9 mouse cellular contexts compared by ENCODE assay signal in the genomic region with DNA sequence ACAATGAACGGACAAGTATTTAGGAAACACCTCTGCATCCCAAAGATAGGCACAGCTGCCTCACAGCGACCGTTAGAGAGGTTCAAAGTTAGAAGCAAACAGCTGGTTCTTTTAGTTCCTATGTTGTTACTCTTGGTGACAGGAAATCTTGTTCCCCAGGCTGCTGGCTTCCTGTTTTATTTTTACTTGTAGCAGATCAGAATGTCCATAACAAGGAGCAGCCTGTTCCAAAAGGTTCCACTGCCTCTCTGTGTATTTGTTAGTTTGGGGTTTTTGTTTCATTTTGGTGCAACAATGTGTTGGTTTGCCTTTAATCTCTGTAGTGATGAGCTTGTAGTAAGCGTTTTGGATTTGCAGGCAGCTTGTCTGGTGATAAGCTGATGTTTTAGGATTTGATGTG. TPM values are rescaled to one million over a fixed set of nuclear protein-coding genes. Genes with fewer than 3 reads are reported as not detected.
A peak's percentile ranks its signal among the peaks of the same experiment; 100 is the strongest.
DNase-seq lines count a peak whose midpoint lies in the region; ATAC-seq lines count a peak whose summit lies in the region.
"Had no signal": no experiment of that assay in that cellular context is flagged by ENCODE, and none has a peak within 500 bp of the region (broad histone marks: within the 10 kb centered on the region; RNA-seq: fewer than 3 reads in every experiment).

No protein-coding gene starts in this region.

- H3K4me2 ChIP-seq in kidney, embryonic 14.5 days (replicated peaks; ENCODE audit: low read depth, low read length), result peak overlapping the region; percentile 19
- H3K4me2 ChIP-seq in intestine, embryonic 16.5 days (ENCODE audit: low read depth, low read length), result peak overlapping the region; percentile 39; the same call in 1 of the 2 replicates

- no peaks in the 10 kb centered on the region for H3K9me3 ChIP-seq in kidney, embryonic 14.5 days (ENCODE audit: control insufficient read depth, low read length)
- no peaks in the 10 kb centered on the region for H3K9me3 ChIP-seq in intestine, embryonic 16.5 days (ENCODE audit: control insufficient read depth, low read length)

- no peak for DNase-seq in kidney, adult 8-10 months
- peak; percentile 59 for DNase-seq in T-cell, adult 2 months (ENCODE audit: low spot score)
- DNase-seq in skeletal muscle tissue, adult 2 months (ENCODE audit: low read depth, low spot score), result peak; percentile 58
- no peak for DNase-seq in ovary, postnatal 36 days (ENCODE audit: low spot score)
- DNase-seq in adrenal gland, postnatal 36 days, result no peak
- DNase-seq in layer of hippocampus, postnatal 36 days, result no peak

- peaks cover 33% of the 10 kb centered on the region for H3K4me1 ChIP-seq in kidney, embryonic 14.5 days (ENCODE audit: control insufficient read depth, insufficient read depth, low read length)
- H3K4me1 ChIP-seq in intestine, embryonic 16.5 days (ENCODE audit: control insufficient read depth, insufficient read depth, low read length), result peaks cover 56% of the 10 kb centered on the region

- no peak for ATAC-seq in kidney, embryonic 14.5 days (ENCODE audit: low FRiP score, low TSS enrichment)
- no peak for ATAC-seq in intestine, embryonic 16.5 days
- ATAC-seq: Patski had no signal

- no peak overlapping the region for H3K9ac ChIP-seq in kidney, embryonic 14.5 days (ENCODE audit: low read depth, low read length)
- no peak overlapping the region for H3K9ac ChIP-seq in intestine, embryonic 16.5 days (ENCODE audit: low read depth, low read length)

- H3K27me3 ChIP-seq in kidney, embryonic 14.5 days (ENCODE audit: control insufficient read depth, insufficient read depth, low read length), result no peaks in the 10 kb centered on the region
- H3K27me3 ChIP-seq in intestine, embryonic 16.5 days (replicated peaks; ENCODE audit: control insufficient read depth, insufficient read depth, low read length), result no peaks in the 10 kb centered on the region
- H3K27me3 ChIP-seq: Patski had no signal

- H3K4me3 ChIP-seq in kidney, embryonic 14.5 days (ENCODE audit: low read length), result no peak overlapping the region
- no peak overlapping the region for H3K4me3 ChIP-seq in intestine, embryonic 16.5 days (ENCODE audit: low read length)

- peaks cover 23% of the 10 kb centered on the region for H3K36me3 ChIP-seq in kidney, embryonic 14.5 days (ENCODE audit: control insufficient read depth, insufficient read depth, low read length)
- peaks cover 2% of the 10 kb centered on the region; the same call in 1 of the 2 replicates for H3K36me3 ChIP-seq in intestine, embryonic 16.5 days (ENCODE audit: control insufficient read depth, insufficient read depth, low read length)

- peak overlapping the region; percentile 76 for H3K27ac ChIP-seq in kidney, embryonic 14.5 days (ENCODE audit: low read depth, low read length)
- H3K27ac ChIP-seq in intestine, embryonic 16.5 days (ENCODE audit: low read length), result peak overlapping the region; percentile 79

- 39% methylated on average over 4 of the region's 4 CpGs for WGBS in kidney, embryonic 14.5 days
- WGBS in intestine, embryonic 16.5 days, result 44% methylated on average over 4 of the region's 4 CpGs

RNA-seq across cellular contexts. Expression of gene Cd164l2, which starts 37.6 kb away (rescaled TPM):
- 6.9 and 7.6 TPM in 2 replicates for polyA plus RNA-seq in kidney, embryonic 14.5 days (2014; fragmentation: Nextera tagmentation; extraction: Ambion mirVana)
- 1.6 and 2.0 TPM in 2 replicates for polyA plus RNA-seq in intestine, embryonic 16.5 days (2015; fragmentation: Nextera tagmentation; extraction: Ambion mirVana)
- total RNA-seq in adrenal gland, postnatal 36 days (2021), result 1 to 10 TPM in 1 of 2 experiments, under 1 TPM in 1; 0.79 to 1.1 TPM
- 1 to 10 TPM; 3.7 to 5.8 TPM for total RNA-seq in layer of hippocampus, postnatal 36 days (2021)

RNA-seq across cellular contexts. Expression of gene Gpr3, which starts 38.0 kb away (rescaled TPM):
- polyA plus RNA-seq in kidney, embryonic 14.5 days (2014; fragmentation: Nextera tagmentation; extraction: Ambion mirVana), result 0.53 TPM in 1 of 2 replicates, not detected in the other
- 0.05 and 0.24 TPM in 2 replicates for polyA plus RNA-seq in intestine, embryonic 16.5 days (2015; fragmentation: Nextera tagmentation; extraction: Ambion mirVana)
- under 1 TPM; 0.63 to 0.89 TPM for total RNA-seq in adrenal gland, postnatal 36 days (2021)
- total RNA-seq in layer of hippocampus, postnatal 36 days (2021), result 1 to 10 TPM; 6.8 to 7.3 TPM

RNA-seq across cellular contexts. Expression of gene Wasf2, which starts 44.1 kb away (rescaled TPM):
- polyA plus RNA-seq in kidney, embryonic 14.5 days (2014; fragmentation: Nextera tagmentation; extraction: Ambion mirVana), result 103 and 143 TPM in 2 replicates
- polyA plus RNA-seq in intestine, embryonic 16.5 days (2015; fragmentation: Nextera tagmentation; extraction: Ambion mirVana), result 76.9 and 81.9 TPM in 2 replicates
- total RNA-seq in adrenal gland, postnatal 36 days (2021), result 100 to 1,000 TPM; 122 to 132 TPM
- total RNA-seq in layer of hippocampus, postnatal 36 days (2021), result 10 to 100 TPM; 28.7 to 32.8 TPM

Comparison
In these comparisons a context has a peak if more than half of its experiments do, and no peak if none do; other contexts are left out.
1. DNase-seq: peak in T-cell, adult 2 months (single experiment) and skeletal muscle tissue, adult 2 months (single experiment); none in kidney, adult 8-10 months (0 of 2), ovary, postnatal 36 days (single experiment), adrenal gland, postnatal 36 days (0 of 2) and layer of hippocampus, postnatal 36 days (0 of 2).
2. RNA of gene Gpr3, which starts 38.0 kb away (total RNA-seq): 6.8 to 7.3 TPM in layer of hippocampus, postnatal 36 days; 0.63 to 0.89 TPM in adrenal gland, postnatal 36 days; every median in the first group is over 4 times any median in the second.